Mouse (Mus musculus) MN1 (cell line): ENCODE results near the gene Col6a2.

Experiments used
- DNase-seq: peaks from one replicate; pipeline ENCODE4 v3.0.0-alpha.2; 2016; ENCODE audit warnings: low spot score

The Col6a2 gene

DNA sequence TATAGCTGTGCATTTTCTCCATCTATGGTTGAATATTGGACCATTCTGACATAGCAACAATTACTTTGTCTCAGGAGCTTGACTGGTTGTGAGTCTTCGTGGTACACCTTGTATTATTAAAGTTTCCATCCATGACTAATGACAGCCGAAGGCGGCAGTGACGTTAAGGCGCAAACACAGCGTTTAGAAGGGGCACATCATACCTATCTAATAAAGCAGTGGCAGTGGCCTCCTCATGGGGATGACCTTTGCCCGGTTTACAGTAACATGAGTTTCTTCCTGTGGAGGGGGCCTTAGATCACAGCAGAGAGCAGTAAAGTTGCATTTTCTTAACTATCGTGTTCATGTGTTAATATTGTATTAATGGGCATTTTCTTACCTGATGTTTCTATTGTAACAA, 75.2 kb downstream of the Col6a2 start:
- no peak for DNase-seq

GRCm38 (mm10) chr10:76546566-76546965, 76.9 kb downstream of the Col6a2 start:
- no peak for DNase-seq
